Mouse (Mus musculus): ENCODE data around the gene Snapc3.

DNA sequence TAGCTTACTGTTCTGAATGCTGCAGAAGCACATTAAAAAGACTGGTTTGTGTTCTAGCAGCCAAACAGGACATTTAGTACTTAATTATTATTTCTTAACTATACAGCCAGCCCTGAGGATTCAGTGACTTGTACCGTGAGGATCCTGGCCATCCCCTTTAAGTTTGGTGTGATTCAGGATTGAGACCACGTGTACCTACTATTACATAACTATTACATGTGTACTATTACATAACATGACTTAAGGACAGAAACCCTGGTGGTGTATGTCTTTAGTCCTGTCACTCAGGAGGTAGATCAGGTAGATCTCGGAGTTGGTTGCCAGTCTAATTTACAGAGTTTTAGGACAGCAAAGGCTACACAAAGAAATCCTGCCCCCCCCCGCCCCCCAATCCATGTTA lies 23.5 kb downstream of the Snapc3 start:
- TF ChIP-seq ZC3H11A (IDR thresholded peaks at IDR 0.05; ENCODE audit: borderline replicate concordance, low read depth, low read length) (no peak), HCFC1 (IDR thresholded peaks at IDR 0.05; ENCODE audit: borderline replicate concordance, insufficient read depth, low read length) (no peak), ZNF384 (IDR thresholded peaks at IDR 0.05; ENCODE audit: low read depth, low read length) (no peak), MAFK (IDR thresholded peaks at IDR 0.05; ENCODE audit: insufficient read depth, low read depth, low read length) (no peak), CHD2 (IDR thresholded peaks at IDR 0.05; ENCODE audit: low read depth, low read length) (no peak)
